28 mouse cellular contexts compared by ENCODE assay signal in the genomic region with DNA sequence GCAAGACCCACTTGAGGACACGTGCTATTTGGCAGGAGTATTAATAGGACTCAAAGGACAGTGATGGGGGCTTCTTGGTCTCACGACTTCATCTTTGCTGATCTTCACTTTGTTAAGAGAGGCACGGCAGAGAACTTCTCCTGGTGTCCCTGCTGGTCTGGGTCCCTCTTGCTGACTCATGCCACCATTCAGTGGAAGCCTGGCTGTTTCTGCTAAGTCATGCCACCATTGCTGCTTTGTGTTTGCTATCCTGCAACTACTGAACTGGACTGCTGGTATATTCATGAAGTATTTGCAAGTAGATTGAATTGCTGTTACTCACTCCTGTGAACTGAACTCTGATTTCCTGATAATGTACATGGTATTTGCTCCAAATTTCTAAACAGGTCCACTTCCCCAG. TPM values are rescaled to one million over a fixed set of nuclear protein-coding genes. Genes with fewer than 3 reads are reported as not detected.
DNase-seq lines count a peak whose midpoint lies in the region; ATAC-seq lines count a peak whose summit lies in the region.
"Had no signal": no experiment of that assay in that cellular context is flagged by ENCODE, and none has a peak within 500 bp of the region (broad histone marks: within the 10 kb centered on the region; RNA-seq: fewer than 3 reads in every experiment).

No protein-coding gene starts in this region.

- H3K27ac ChIP-seq in heart, embryonic 12.5 days (ENCODE audit: poor library complexity, severe bottlenecking): no peak overlapping the region
- no peak overlapping the region for H3K27ac ChIP-seq in liver, embryonic 11.5 days (ENCODE audit: low read depth, low read length)
- no peak overlapping the region for H3K27ac ChIP-seq in liver, embryonic 16.5 days (ENCODE audit: low read length)
- H3K27ac ChIP-seq: embryonic facial prominence, embryonic 13.5 days; forebrain, embryonic 12.5 days; kidney, postnatal 0 days; macrophage; midbrain, embryonic 15.5 days; neural tube, embryonic 15.5 days; stomach, postnatal 0 days had no signal

- no peak overlapping the region for H3K4me3 ChIP-seq in heart, embryonic 12.5 days
- no peak overlapping the region for H3K4me3 ChIP-seq in liver, embryonic 11.5 days (ENCODE audit: low read depth, low read length)
- no peak overlapping the region for H3K4me3 ChIP-seq in liver, embryonic 16.5 days (ENCODE audit: low read depth, low read length)
- H3K4me3 ChIP-seq: embryonic facial prominence, embryonic 13.5 days; erythroblast, embryonic 14.5 days; forebrain, embryonic 12.5 days; midbrain, embryonic 15.5 days; neural tube, embryonic 15.5 days had no signal

- peaks cover 18% of the 10 kb centered on the region for H3K27me3 ChIP-seq in heart, embryonic 12.5 days (replicated peaks)
- H3K27me3 ChIP-seq in liver, embryonic 11.5 days (replicated peaks; ENCODE audit: control insufficient read depth, insufficient read depth, low read length): no peaks in the 10 kb centered on the region
- no peaks in the 10 kb centered on the region; the same call in 1 of the 2 replicates for H3K27me3 ChIP-seq in liver, embryonic 16.5 days (ENCODE audit: control insufficient read depth, insufficient read depth, low read depth, low read length)
- H3K27me3 ChIP-seq: embryonic facial prominence, embryonic 13.5 days; neural tube, embryonic 15.5 days had no signal

- H3K4me1 ChIP-seq in heart, embryonic 12.5 days (replicated peaks): peaks cover 15% of the 10 kb centered on the region
- H3K4me1 ChIP-seq in liver, embryonic 11.5 days (replicated peaks; ENCODE audit: control insufficient read depth, insufficient read depth, low read length): peaks cover 12% of the 10 kb centered on the region
- peaks cover 7% of the 10 kb centered on the region for H3K4me1 ChIP-seq in liver, embryonic 16.5 days (ENCODE audit: control insufficient read depth, low read depth, low read length)

- intact Hi-C loops in heart, postnatal 10 days (cut with DNase I): no loop called here

- no peaks in the 10 kb centered on the region for H3K36me3 ChIP-seq in heart, embryonic 12.5 days
- no peaks in the 10 kb centered on the region for H3K36me3 ChIP-seq in liver, embryonic 11.5 days (ENCODE audit: control insufficient read depth, insufficient read depth, low read length)
- no peaks in the 10 kb centered on the region for H3K36me3 ChIP-seq in liver, embryonic 16.5 days (ENCODE audit: control insufficient read depth, insufficient read depth)
- H3K36me3 ChIP-seq: embryonic facial prominence, embryonic 13.5 days; forebrain, embryonic 12.5 days; midbrain, embryonic 15.5 days; neural tube, embryonic 15.5 days had no signal

- DNase-seq in heart, postnatal 10 days: no peak
- peak; percentile 10 for DNase-seq in c-Kit-positive CD71-positive TER-119-positive erythroid progenitor cells, embryonic 14.5 days (ENCODE audit: low spot score)
- no peak for DNase-seq in liver, embryonic 11.5 days (ENCODE audit: low spot score)
- DNase-seq in lung, postnatal 4 days: no peak
- no peak for DNase-seq in right cerebral cortex, postnatal 14 days
- DNase-seq in adrenal gland, adult 2 months: no peak
- DNase-seq: adrenal gland, postnatal 36 days; cerebellum, adult 9-10 months; cerebellum, postnatal 36 days; embryo, embryonic 11 days; gastrocnemius, postnatal 14 days; heart, adult 18-20 months; kidney, adult 2 months; retina, postnatal 1 day; right cerebral cortex, postnatal 25 days; thymus, adult 18-20 months; thymus, postnatal 25 days had no signal

- H3K4me2 ChIP-seq in heart, embryonic 12.5 days: no peak overlapping the region
- H3K4me2 ChIP-seq in liver, embryonic 11.5 days: no peak overlapping the region
- no peak overlapping the region for H3K4me2 ChIP-seq in liver, embryonic 16.5 days (ENCODE audit: low read depth, low read length)
- H3K4me2 ChIP-seq: embryonic facial prominence, embryonic 13.5 days; forebrain, embryonic 12.5 days; midbrain, embryonic 15.5 days; neural tube, embryonic 15.5 days had no signal

- peak; percentile 81 for ATAC-seq in heart, embryonic 12.5 days (ENCODE audit: insufficient number of reproducible peaks, low FRiP score)
- ATAC-seq in liver, embryonic 11.5 days (replicated peaks; ENCODE audit: low FRiP score): peak; percentile 69; the same call in 1 of the 2 replicates
- ATAC-seq in liver, embryonic 16.5 days (ENCODE audit: low read depth): peak; percentile 66; the same call in 1 of the 2 replicates
- ATAC-seq: hindbrain, embryonic 16.5 days; midbrain, embryonic 15.5 days had no signal

- H3K9ac ChIP-seq in heart, embryonic 12.5 days: no peak overlapping the region
- no peak overlapping the region for H3K9ac ChIP-seq in liver, embryonic 11.5 days (ENCODE audit: low read depth, low read length)
- H3K9ac ChIP-seq in liver, embryonic 16.5 days (ENCODE audit: low read depth, low read length): no peak overlapping the region
- H3K9ac ChIP-seq: embryonic facial prominence, embryonic 13.5 days; forebrain, embryonic 12.5 days; midbrain, embryonic 15.5 days; neural tube, embryonic 15.5 days had no signal

- 44% methylated on average over 3 of the region's 3 CpGs for WGBS in heart, embryonic 12.5 days
- WGBS in liver, embryonic 11.5 days: 58% methylated on average over 3 of the region's 3 CpGs
- 35% methylated on average over 3 of the region's 3 CpGs for WGBS in liver, embryonic 16.5 days (ENCODE audit: insufficient replicate concordance)

- H3K9me3 ChIP-seq in heart, embryonic 12.5 days (replicated peaks): peaks cover 4% of the 10 kb centered on the region; the same call in 1 of the 2 replicates
- no peaks in the 10 kb centered on the region for H3K9me3 ChIP-seq in liver, embryonic 11.5 days (ENCODE audit: control insufficient read depth, low read length)
- H3K9me3 ChIP-seq in liver, embryonic 16.5 days (replicated peaks; ENCODE audit: control insufficient read depth, low read length): no peaks in the 10 kb centered on the region
- H3K9me3 ChIP-seq: embryonic facial prominence, embryonic 13.5 days; forebrain, embryonic 12.5 days; midbrain, embryonic 15.5 days; neural tube, embryonic 15.5 days had no signal

RNA-seq across cellular contexts. Expression of gene Galnt10, which starts 59.6 kb away (rescaled TPM):
- 15.9 and 16.5 TPM in 2 replicates for polyA plus RNA-seq in heart, embryonic 12.5 days (2016; fragmentation: Nextera tagmentation; extraction: Ambion mirVana)
- 10 to 100 TPM; 12.2 to 13.0 TPM for total RNA-seq in heart, postnatal 10 days (2021)
- polyA plus RNA-seq in liver, embryonic 11.5 days (2014; fragmentation: Nextera tagmentation; extraction: Ambion mirVana): 17.5 and 19.8 TPM in 2 replicates
- polyA plus RNA-seq in liver, embryonic 16.5 days (2015; fragmentation: Nextera tagmentation; extraction: Ambion mirVana): 24.1 and 26.3 TPM in 2 replicates
- 10 to 100 TPM; 50.2 to 54.5 TPM for total RNA-seq in adrenal gland, adult 2 months (2021)
- 23.7 and 33.8 TPM in 2 replicates for polyA plus RNA-seq in adrenal gland, adult 2 months (2012; rRNA removed)
